Mouse (Mus musculus) intestine, postnatal 0 days (tissue): ENCODE results near the gene Rlbp1. TPM values are rescaled to one million over a fixed set of nuclear protein-coding genes. Genes with fewer than 3 reads are reported as not detected.

Experiments
- ATAC-seq: fragments of 200-750 bp; cut with Nextera tagmentation; 2 replicates; pipeline ENCODE4 v1.8.0; 2017; ENCODE audit warnings: mild to moderate bottlenecking, moderate TSS enrichment, moderate library complexity
- H3K27ac ChIP-seq: fragments of 300-500 bp; sonication (generic); 2 replicates; pipeline ENCODE4 v1.5.1; 2014; ENCODE audit warnings: mild to moderate bottlenecking, low read depth, low read length, moderate library complexity
- H3K27me3 ChIP-seq: fragments of 300-500 bp; sonication (generic); replicated peaks from 2 replicates; pipeline ENCODE4 v1.6.1; 2014; ENCODE audit warnings: low read length, mixed read lengths; ENCODE audit not compliant: control insufficient read depth, insufficient read depth
- H3K36me3 ChIP-seq: fragments of 300-500 bp; sonication (generic); 2 replicates; pipeline ENCODE4 v1.6.1; 2014; ENCODE audit warnings: mild to moderate bottlenecking, moderate library complexity; ENCODE audit not compliant: control insufficient read depth, insufficient read depth
- H3K4me1 ChIP-seq: fragments of 300-500 bp; sonication (generic); replicated peaks from 2 replicates; pipeline ENCODE4 v1.6.1; 2014; ENCODE audit warnings: antibody characterized with exemption, low read length, mixed read lengths; ENCODE audit not compliant: control insufficient read depth, insufficient read depth
- H3K4me2 ChIP-seq: fragments of 300-500 bp; sonication (generic); replicated peaks from 2 replicates; pipeline ENCODE4 v1.6.1; 2014; ENCODE audit warnings: low read depth, mild to moderate bottlenecking, moderate library complexity
- H3K4me3 ChIP-seq: fragments of 300-500 bp; sonication (generic); 2 replicates; pipeline ENCODE4 v1.5.1; 2014; ENCODE audit warnings: low read depth, low read length
- H3K9ac ChIP-seq: fragments of 300-500 bp; sonication (generic); 2 replicates; pipeline ENCODE4 v1.6.1; 2014; ENCODE audit warnings: mild to moderate bottlenecking, low read depth, low read length
- H3K9me3 ChIP-seq: fragments of 300-500 bp; sonication (generic); 2 replicates; pipeline ENCODE4 v1.6.1; 2016; ENCODE audit warnings: mixed run types; ENCODE audit not compliant: control insufficient read depth
- CTCF ChIP-seq: sonication (generic); IDR thresholded peaks from 2 replicates; pipeline ENCODE4 v1.5.1; 2016; ENCODE audit warnings: low read depth, mild to moderate bottlenecking, control low read depth, antibody characterized with exemption, moderate library complexity
- WGBS: fragments of 180-500 bp; shearing (Covaris S2); extraction: QIAGEN DNeasy Blood & Tissue Kit; methylation state at CpG from one replicate; pipeline ENCODE4 v1.1.7; 2014; 5-methylcytosine and 5-hydroxymethylcytosine counted together
- polyA plus RNA-seq: library from polyadenylated mRNA; unstranded; fragments of >200 nt; fragmentation: Nextera tagmentation; extraction: Ambion mirVana; gene quantifications from 2 replicates; pipeline ENCODE4 v1.2.1, GENCODE M21; 2015

The Rlbp1 gene
- polyA plus RNA-seq, 1 experiment from 2014 or later = 0.20 TPM

- Histone ChIP-seq H3K9ac (no peak overlapping the region), H3K27ac (no peak overlapping the region), H3K4me3 (no peak overlapping the region), H3K4me2 (no peak overlapping the region), H3K27me3 (no peaks in the 10 kb centered on the region), H3K9me3 (no peaks in the 10 kb centered on the region), H3K36me3 (peaks cover 18% of the 10 kb centered on the region), H3K4me1 (no peaks in the 10 kb centered on the region)
- 85% methylated on average over 8 of the region's 8 CpGs for WGBS
- no peak for ATAC-seq
- no peak for TF ChIP-seq CTCF
These were observed 50.4 kb downstream of the Rlbp1 start for GRCm38 (mm10) chr7:79336362-79336910.

- 30% methylated on average over 3 of the region's 3 CpGs for WGBS
These were observed 53.4 kb downstream of the Rlbp1 start for GRCm38 (mm10) chr7:79333419-79333818.

DNA sequence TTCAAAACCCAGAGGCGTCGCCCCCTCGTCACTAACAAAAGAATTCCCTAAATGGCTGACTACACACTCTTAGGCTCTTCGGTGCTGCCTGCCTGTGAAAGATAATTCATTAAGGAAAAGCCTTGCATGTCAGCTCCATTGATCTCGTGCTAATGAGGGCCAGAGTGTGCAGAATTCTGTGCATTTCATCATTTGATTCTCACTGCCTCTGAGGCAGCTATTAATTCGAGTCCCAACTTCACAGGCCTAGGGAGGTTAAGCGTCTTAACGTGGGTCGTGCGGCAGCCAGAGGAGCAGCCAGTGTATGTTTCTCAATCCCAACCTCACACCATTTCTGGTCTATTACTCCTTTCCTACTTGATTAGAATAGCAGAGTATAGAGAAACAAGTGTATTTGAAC is 55.7 kb downstream of the Rlbp1 start:
- ATAC-seq = no peak
- Histone ChIP-seq H3K27ac (no peak overlapping the region), H3K4me2 (no peak overlapping the region), H3K36me3 (peaks cover 26% of the 10 kb centered on the region), H3K9me3 (no peaks in the 10 kb centered on the region), H3K4me1 (no peaks in the 10 kb centered on the region), H3K9ac (no peak overlapping the region), H3K4me3 (no peak overlapping the region), H3K27me3 (no peaks in the 10 kb centered on the region)
- TF ChIP-seq CTCF = no peak
- 90% methylated on average over 10 of the region's 10 CpGs for WGBS

More at GRCm38 (mm10) chr7:79333419-79333818, 53.4 kb downstream of the Rlbp1 start:
- Histone ChIP-seq H3K4me2 (no peak overlapping the region), H3K36me3 (peaks cover 22% of the 10 kb centered on the region), H3K27ac (no peak overlapping the region), H3K9ac (no peak overlapping the region), H3K4me1 (no peaks in the 10 kb centered on the region), H3K27me3 (no peaks in the 10 kb centered on the region), H3K4me3 (no peak overlapping the region), H3K9me3 (no peaks in the 10 kb centered on the region)
- TF ChIP-seq CTCF = no peak
- no peak for ATAC-seq

DNA sequence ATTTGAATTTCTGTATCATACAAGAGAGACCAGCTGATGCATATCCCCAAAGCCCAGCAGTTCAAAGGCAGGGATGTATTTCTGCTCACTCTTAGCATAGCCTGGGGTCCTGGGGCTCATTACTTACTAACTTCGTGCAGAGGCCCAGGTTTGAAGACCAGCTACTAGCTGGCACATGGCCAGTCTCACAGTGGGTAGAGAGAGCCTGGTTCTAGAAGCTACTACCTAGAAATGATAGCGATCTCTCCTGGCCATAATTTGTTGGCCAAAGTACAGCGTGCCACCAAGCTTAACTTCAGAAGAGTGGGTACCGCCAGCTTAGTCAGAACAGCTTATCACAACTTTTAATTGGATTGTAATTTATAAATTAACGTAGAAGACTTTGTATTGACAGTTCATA is 58.1 kb downstream of the Rlbp1 start:
- peak; percentile 70 for ATAC-seq
- Histone ChIP-seq H3K27ac (0 out of 2 replicates have a peak overlapping the region, but pooled peaks have one; percentile 4), H3K27me3 (no peaks in the 10 kb centered on the region), H3K36me3 (peaks cover 39% of the 10 kb centered on the region), H3K4me3 (no peak overlapping the region), H3K4me2 (no peak overlapping the region), H3K9me3 (no peaks in the 10 kb centered on the region), H3K4me1 (no peaks in the 10 kb centered on the region), H3K9ac (no peak overlapping the region)
- WGBS = 55% methylated on average over 5 of the region's 5 CpGs
- TF ChIP-seq CTCF = no peak

Other genes with a start within 250 kb of the Rlbp1 start
- 217 and 219 TPM in 2 replicates for gene Mfge8, start 238.0 kb downstream of the Rlbp1 start, polyA plus RNA-seq
- gene Abhd2, start 113.8 kb downstream of the Rlbp1 start, polyA plus RNA-seq = 34.8 and 36.2 TPM in 2 replicates
- gene Fanci, start 4.9 kb upstream of the Rlbp1 start, polyA plus RNA-seq = 1.2 TPM in 2 replicates
- 34.6 and 43.2 TPM in 2 replicates for gene Polg, start 79.3 kb upstream of the Rlbp1 start, polyA plus RNA-seq
- not detected in 2 replicates for gene Rhcg, start 230.6 kb upstream of the Rlbp1 start, polyA plus RNA-seq